Comparison of ENCODE assay signal across 21 mouse cellular contexts in the genomic region with DNA sequence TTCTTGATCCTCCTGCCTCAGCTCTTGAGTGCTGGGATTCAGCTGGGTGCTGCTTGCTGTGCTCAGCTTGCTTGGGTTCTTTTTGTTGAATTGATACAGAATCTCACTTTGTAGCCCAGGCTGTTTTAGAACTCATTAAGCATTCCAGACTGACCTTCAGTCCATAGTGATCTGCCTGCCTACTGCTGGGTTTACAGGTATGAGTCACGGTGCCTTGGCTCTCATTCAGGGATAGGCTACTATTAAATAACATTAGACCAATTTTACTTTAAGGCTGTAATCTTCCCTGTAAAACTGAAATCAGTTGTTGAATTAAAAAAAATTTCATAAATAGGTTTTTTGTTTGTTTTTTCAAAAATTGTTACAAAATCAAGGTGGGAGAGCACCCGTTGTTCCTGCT.
"Had no signal": no experiment of that assay in that cellular context is flagged by ENCODE, and none has a peak within 500 bp of the region (broad histone marks: within the 10 kb centered on the region; RNA-seq: fewer than 3 reads in every experiment).

No protein-coding gene starts in this region.

- DNase-seq: kidney, adult 9 months; kidney, postnatal 25 days; layer of hippocampus, adult 9-11 months; liver; lung, adult 18-20 months; lung, postnatal 10 days; lung, postnatal 36 days; retina, postnatal 1 day; thymus, postnatal 36 days had no signal

- H3K4me3 ChIP-seq: layer of hippocampus, adult 2 months; limb, embryonic 10.5 days; limb, embryonic 13.5 days; liver, embryonic 12.5 days; liver, embryonic 15.5 days; lung, embryonic 15.5 days; midbrain, embryonic 12.5 days; midbrain, embryonic 15.5 days; myocyte; neural tube, embryonic 13.5 days had no signal

- H3K9ac ChIP-seq: limb, embryonic 13.5 days; liver, embryonic 12.5 days; liver, embryonic 15.5 days; lung, embryonic 15.5 days; midbrain, embryonic 12.5 days; midbrain, embryonic 15.5 days; neural tube, embryonic 13.5 days had no signal

- ATAC-seq: liver, embryonic 12.5 days; midbrain, embryonic 15.5 days had no signal

- H3K36me3 ChIP-seq: limb, embryonic 10.5 days; limb, embryonic 13.5 days; liver, embryonic 12.5 days; liver, embryonic 15.5 days; lung, embryonic 15.5 days; midbrain, embryonic 12.5 days; midbrain, embryonic 15.5 days; neural tube, embryonic 13.5 days had no signal

- H3K4me2 ChIP-seq: limb, embryonic 13.5 days; liver, embryonic 12.5 days; liver, embryonic 15.5 days; lung, embryonic 15.5 days; midbrain, embryonic 12.5 days; midbrain, embryonic 15.5 days; neural tube, embryonic 13.5 days had no signal

- H3K9me3 ChIP-seq: limb, embryonic 10.5 days; limb, embryonic 13.5 days; liver, embryonic 12.5 days; liver, embryonic 15.5 days; lung, embryonic 15.5 days; midbrain, embryonic 12.5 days; midbrain, embryonic 15.5 days; neural tube, embryonic 13.5 days had no signal

- H3K27ac ChIP-seq: kidney, postnatal 0 days; layer of hippocampus, adult 2 months; limb, embryonic 10.5 days; limb, embryonic 13.5 days; liver, embryonic 12.5 days; liver, embryonic 15.5 days; lung, embryonic 15.5 days; midbrain, embryonic 12.5 days; midbrain, embryonic 15.5 days; neural tube, embryonic 13.5 days; stomach, postnatal 0 days had no signal

- H3K27me3 ChIP-seq: limb, embryonic 13.5 days; lung, embryonic 15.5 days; midbrain, embryonic 15.5 days had no signal
